ENCODE assay signal across 35 mouse cellular contexts in genomic region chr19:55260389-55261184, GRCm38 (mm10). TPM values are rescaled to one million over a fixed set of nuclear protein-coding genes. Genes with fewer than 3 reads are reported as not detected.
DNase-seq lines count a peak whose midpoint lies in the region; ATAC-seq and TF ChIP-seq lines count a peak whose summit lies in the region.
"Had no signal": no experiment of that assay in that cellular context is flagged by ENCODE, and none has a peak within 500 bp of the region (broad histone marks: within the 10 kb centered on the region; RNA-seq: fewer than 3 reads in every experiment).

No protein-coding gene starts in this region.

- peak overlapping the region; percentile 1; the same call in 1 of the 2 replicates for H3K4me2 ChIP-seq in liver, embryonic 13.5 days
- H3K4me2 ChIP-seq: heart, embryonic 12.5 days; hindbrain, embryonic 14.5 days; midbrain, embryonic 15.5 days; neural tube, embryonic 15.5 days had no signal

- H3K4me1 ChIP-seq in liver, adult 2 months (ENCODE audit: control insufficient read depth, insufficient read depth, low read length), result peaks cover 37% of the 10 kb centered on the region
- H3K4me1 ChIP-seq in brown adipose tissue, adult 24 weeks (ENCODE audit: control insufficient read depth, insufficient read depth, insufficient read length, low read length), result peaks cover 9% of the 10 kb centered on the region; the same call in 1 of the 2 replicates
- peaks cover 88% of the 10 kb centered on the region for H3K4me1 ChIP-seq in liver, embryonic 13.5 days (replicated peaks)
- peaks cover 23% of the 10 kb centered on the region for H3K4me1 ChIP-seq in small intestine, adult 2 months (ENCODE audit: control insufficient read depth, insufficient read depth, insufficient read length, low read length)
- H3K4me1 ChIP-seq: midbrain, embryonic 15.5 days; neural tube, embryonic 15.5 days had no signal

- peak; percentile 80 for DNase-seq in liver, adult 2 months (ENCODE audit: extremely low read depth, low read depth, low spot score)
- no peak for DNase-seq in liver
- no peak for DNase-seq in liver, embryonic 13.5 days
- no peak for DNase-seq in thymus, postnatal 0 days (ENCODE audit: low spot score)
- DNase-seq in frontal cortex, adult 2 months (ENCODE audit: extremely low spot score in 1 of 2, low spot score in 1 of 2), result no peak
- no peak for DNase-seq in thymus, postnatal 36 days
- DNase-seq: adrenal gland, postnatal 10 days; cerebellum, adult 11-12 months; cerebellum, postnatal 14 days; gastrocnemius, adult 2 months; gastrocnemius, postnatal 36 days; heart, adult 18-20 months; heart, postnatal 4 days; kidney, adult 8-10 months; kidney, postnatal 4 days; lung, adult 18-20 months; lung, postnatal 10 days; retina, postnatal 1 day; right cerebral cortex, postnatal 25 days; spleen, adult 18-20 months; thymus, adult 18-20 months; thymus, postnatal 4 days had no signal

- H3K9me3 ChIP-seq in liver, embryonic 13.5 days (replicated peaks), result no peaks in the 10 kb centered on the region
- H3K9me3 ChIP-seq: G1E; heart, embryonic 12.5 days; midbrain, embryonic 10.5 days; midbrain, embryonic 15.5 days; neural tube, embryonic 15.5 days had no signal

- H3K4me3 ChIP-seq in liver, adult 2 months (ENCODE audit: insufficient read depth, low read depth, low read length), result no peak overlapping the region
- H3K4me3 ChIP-seq in brown adipose tissue, adult 24 weeks (ENCODE audit: insufficient read depth, low read depth, low read length), result no peak overlapping the region
- H3K4me3 ChIP-seq in liver, embryonic 13.5 days (replicated peaks), result no peak overlapping the region
- peak overlapping the region; percentile 23 for H3K4me3 ChIP-seq in small intestine, adult 2 months (ENCODE audit: low read depth, low read length)
- H3K4me3 ChIP-seq: gastrocnemius, adult 2 months; heart, embryonic 12.5 days; midbrain, embryonic 10.5 days; midbrain, embryonic 15.5 days; neural tube, embryonic 15.5 days had no signal

- ATAC-seq in liver, embryonic 13.5 days (ENCODE audit: low read depth), result no peak
- ATAC-seq: forebrain, embryonic 14.5 days; midbrain, embryonic 15.5 days; Patski had no signal

- peak overlapping the region; percentile 63 for H3K27ac ChIP-seq in liver, adult 2 months (replicated peaks; ENCODE audit: insufficient read depth, low read depth, low read length)
- peak overlapping the region; percentile 46 for H3K27ac ChIP-seq in brown adipose tissue, adult 24 weeks (replicated peaks; ENCODE audit: low read depth, low read length)
- peak overlapping the region; percentile 36 for H3K27ac ChIP-seq in liver, embryonic 13.5 days
- H3K27ac ChIP-seq in small intestine, adult 2 months (ENCODE audit: insufficient read depth, low read depth, low read length), result peak overlapping the region; percentile 6; the same call in 1 of the 2 replicates
- H3K27ac ChIP-seq: gastrocnemius, adult 2 months; hindbrain, embryonic 14.5 days; midbrain, embryonic 10.5 days; midbrain, embryonic 15.5 days; neural tube, embryonic 15.5 days had no signal

- 0 out of 2 replicates have a peak overlapping the region, but pooled peaks have one; percentile 6 for H3K9ac ChIP-seq in liver, adult 2 months (ENCODE audit: low read depth, low read length)
- no peak overlapping the region for H3K9ac ChIP-seq in liver, embryonic 13.5 days
- H3K9ac ChIP-seq: heart, embryonic 12.5 days; hindbrain, embryonic 14.5 days; midbrain, embryonic 15.5 days; neural tube, embryonic 15.5 days had no signal

- H3K79me2 ChIP-seq in liver, adult 2 months (ENCODE audit: control insufficient read depth, insufficient read depth, low read length), result peaks cover 39% of the 10 kb centered on the region

- TF ChIP-seq POLR2A in liver, adult 2 months (IDR thresholded peaks at IDR 0.05; ENCODE audit: extremely low read depth, insufficient read depth, low read length), result no peak
- TF ChIP-seq POLR2A in small intestine, adult 2 months (IDR thresholded peaks at IDR 0.05; ENCODE audit: low read depth, low read length), result no peak

- 26% methylated on average over 12 of the region's 12 CpGs for WGBS in liver, adult 2 months
- WGBS in liver, embryonic 13.5 days (ENCODE audit: insufficient replicate concordance), result 50% methylated on average over 12 of the region's 12 CpGs
- 36% methylated on average over 12 of the region's 12 CpGs for WGBS in small intestine, adult 2 months

- no peak for TF ChIP-seq CTCF in liver, adult 2 months (IDR thresholded peaks at IDR 0.05; ENCODE audit: low read depth, low read length)
- TF ChIP-seq CTCF in small intestine, adult 2 months (IDR thresholded peaks at IDR 0.05; ENCODE audit: extremely low read depth, insufficient read length, insufficient replicate concordance, low read depth, low read length), result no peak

- no peaks in the 10 kb centered on the region; the same call in 1 of the 2 replicates for H3K36me3 ChIP-seq in liver, adult 2 months (ENCODE audit: control insufficient read depth, insufficient read depth, low read length)
- peaks cover 17% of the 10 kb centered on the region for H3K36me3 ChIP-seq in liver, embryonic 13.5 days
- H3K36me3 ChIP-seq in small intestine, adult 2 months (ENCODE audit: control insufficient read depth, insufficient read depth, low read length), result peaks cover 20% of the 10 kb centered on the region; the same call in 1 of the 2 replicates
- H3K36me3 ChIP-seq: heart, embryonic 12.5 days; midbrain, embryonic 10.5 days; midbrain, embryonic 15.5 days; neural tube, embryonic 15.5 days had no signal

- no peaks in the 10 kb centered on the region for H3K27me3 ChIP-seq in liver, adult 2 months (ENCODE audit: control insufficient read depth, insufficient read depth, low read length)
- H3K27me3 ChIP-seq in liver, embryonic 13.5 days, result no peaks in the 10 kb centered on the region
- no peaks in the 10 kb centered on the region for H3K27me3 ChIP-seq in small intestine, adult 2 months (ENCODE audit: control insufficient read depth, insufficient read depth, low read length)
- H3K27me3 ChIP-seq: heart, embryonic 12.5 days; midbrain, embryonic 15.5 days; neural tube, embryonic 15.5 days; Patski had no signal

RNA-seq across cellular contexts. Expression of gene Acsl5, which starts 8.8 kb away (rescaled TPM):
- 1,037 and 1,190 TPM in 2 replicates for total RNA-seq in liver, adult 2 months (2014; rRNA removed)
- polyA plus RNA-seq in liver, adult 2 months (2012; rRNA removed), result 206 and 249 TPM in 2 replicates
- polyA plus RNA-seq in brown adipose tissue, adult 24 weeks (2012; ENCODE audit: insufficient read depth, insufficient read length, missing spikeins), result 279 and 449 TPM in 2 replicates
- polyA plus RNA-seq in liver, embryonic 13.5 days (2015; fragmentation: Nextera tagmentation; extraction: Ambion mirVana), result 116 and 134 TPM in 2 replicates
- polyA plus RNA-seq in small intestine, adult 2 months (2012; rRNA removed), result 73.3 and 185 TPM in 2 replicates
- polyA plus RNA-seq in thymus, postnatal 0 days (2015; fragmentation: Nextera tagmentation; extraction: Ambion mirVana), result 72.4 and 83.1 TPM in 2 replicates
- 24.2 and 25.8 TPM in 2 replicates for polyA plus RNA-seq in frontal cortex, adult 2 months (2012; rRNA removed)

RNA-seq across cellular contexts. Expression of gene Gucy2g, which starts 19.6 kb away (rescaled TPM):
- not detected in 2 replicates for total RNA-seq in liver, adult 2 months (2014; rRNA removed)
- polyA plus RNA-seq in liver, adult 2 months (2012; rRNA removed), result 0.04 TPM in 2 replicates
- polyA plus RNA-seq in brown adipose tissue, adult 24 weeks (2012; ENCODE audit: insufficient read depth, insufficient read length, missing spikeins), result not detected in 2 replicates
- polyA plus RNA-seq in liver, embryonic 13.5 days (2015; fragmentation: Nextera tagmentation; extraction: Ambion mirVana), result not detected in 2 replicates
- polyA plus RNA-seq in small intestine, adult 2 months (2012; rRNA removed), result 0.03 TPM in 1 of 2 replicates, not detected in the other
- polyA plus RNA-seq in thymus, postnatal 0 days (2015; fragmentation: Nextera tagmentation; extraction: Ambion mirVana), result 0.04 and 0.06 TPM in 2 replicates
- polyA plus RNA-seq in frontal cortex, adult 2 months (2012; rRNA removed), result 3.8 and 4.6 TPM in 2 replicates
- total RNA-seq: adrenal gland, postnatal 10 days; heart, postnatal 4 days had no signal
- polyA plus RNA-seq: embryonic facial prominence, embryonic 11.5 days; G1E; heart, postnatal 0 days; limb, embryonic 11.5 days; midbrain, embryonic 10.5 days; midbrain, embryonic 15.5 days had no signal

RNA-seq across cellular contexts. Expression of gene Zdhhc6, which starts 55.2 kb away (rescaled TPM):
- total RNA-seq in liver, adult 2 months (2014; rRNA removed), result 60.1 and 64.0 TPM in 2 replicates
- polyA plus RNA-seq in liver, adult 2 months (2012; rRNA removed), result 18.1 and 19.5 TPM in 2 replicates
- polyA plus RNA-seq in brown adipose tissue, adult 24 weeks (2012; ENCODE audit: insufficient read depth, insufficient read length, missing spikeins), result 25.1 and 27.5 TPM in 2 replicates
- 64.9 and 74.9 TPM in 2 replicates for polyA plus RNA-seq in liver, embryonic 13.5 days (2015; fragmentation: Nextera tagmentation; extraction: Ambion mirVana)
- 2.6 and 3.6 TPM in 2 replicates for polyA plus RNA-seq in small intestine, adult 2 months (2012; rRNA removed)
- polyA plus RNA-seq in thymus, postnatal 0 days (2015; fragmentation: Nextera tagmentation; extraction: Ambion mirVana), result 73.4 and 75.9 TPM in 2 replicates
- polyA plus RNA-seq in frontal cortex, adult 2 months (2012; rRNA removed), result 25.3 and 29.0 TPM in 2 replicates

RNA-seq across cellular contexts. Expression of gene Vti1a, which starts 55.5 kb away (rescaled TPM):
- total RNA-seq in liver, adult 2 months (2014; rRNA removed), result 12.7 and 14.8 TPM in 2 replicates
- polyA plus RNA-seq in liver, adult 2 months (2012; rRNA removed), result 5.2 and 6.1 TPM in 2 replicates
- 14.5 and 17.8 TPM in 2 replicates for polyA plus RNA-seq in brown adipose tissue, adult 24 weeks (2012; ENCODE audit: insufficient read depth, insufficient read length, missing spikeins)
- polyA plus RNA-seq in liver, embryonic 13.5 days (2015; fragmentation: Nextera tagmentation; extraction: Ambion mirVana), result 16.7 and 18.2 TPM in 2 replicates
- polyA plus RNA-seq in small intestine, adult 2 months (2012; rRNA removed), result 3.6 and 8.1 TPM in 2 replicates
- polyA plus RNA-seq in thymus, postnatal 0 days (2015; fragmentation: Nextera tagmentation; extraction: Ambion mirVana), result 26.9 and 29.1 TPM in 2 replicates
- polyA plus RNA-seq in frontal cortex, adult 2 months (2012; rRNA removed), result 36.2 and 37.9 TPM in 2 replicates

Comparison
In these comparisons a context has a peak if more than half of its experiments do, and no peak if none do; other contexts are left out.
1. H3K27ac ChIP-seq: peak in every context shown above with its lines; median percentile 63 in liver, adult 2 months; 46 in brown adipose tissue, adult 24 weeks; 36 in liver, embryonic 13.5 days; 6 in small intestine, adult 2 months.